Mouse (Mus musculus): ENCODE measurements at regions not wholly inside any gene's neighbourhood (a gene's known extent, or its start where the extent isn't known, plus 50 kb on each side); places are given as distances from the start of the nearest gene placed in this dataset.
A peak's percentile ranks its signal among the peaks of the same experiment; 100 is the strongest.

DNA sequence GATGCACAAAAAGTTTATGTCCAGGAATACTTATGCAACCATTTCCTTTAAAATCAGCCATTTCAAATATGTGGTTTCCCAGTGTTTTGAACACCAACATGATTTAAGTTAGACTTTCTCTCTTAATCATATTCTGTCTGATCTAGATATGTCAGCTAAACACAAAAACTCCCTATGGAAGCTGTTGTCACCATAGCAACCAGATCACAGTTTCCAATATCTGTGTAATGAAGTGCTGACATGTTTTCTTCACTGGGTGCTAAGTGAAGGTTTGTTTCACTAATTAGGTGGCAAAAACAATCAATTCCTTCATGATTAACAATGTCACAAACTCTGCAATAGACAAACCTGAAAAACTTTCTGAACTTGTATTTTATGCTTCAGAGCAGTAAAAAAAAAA lies 615.9 kb upstream of the Ccng1 start:
- no peaks in the 10 kb centered on the region for H3K9me3 ChIP-seq (ENCODE audit: control insufficient read depth, low read length)
- ATAC-seq (ENCODE audit: low FRiP score) (no peak), DNase-seq (ENCODE audit: low spot score) (peak; percentile 17)
- no peak overlapping the region for H3K4me3 ChIP-seq (ENCODE audit: low read depth, low read length)
- no peaks in the 10 kb centered on the region for H3K36me3 ChIP-seq (ENCODE audit: control insufficient read depth, insufficient read depth, low read length)
- H3K9ac ChIP-seq (ENCODE audit: low read depth, low read length): no peak overlapping the region
- no peaks in the 10 kb centered on the region for H3K27me3 ChIP-seq (ENCODE audit: control insufficient read depth, insufficient read depth, low read length)
- H3K4me1 ChIP-seq (replicated peaks; ENCODE audit: control insufficient read depth, insufficient read depth, low read length): no peaks in the 10 kb centered on the region
- no peak overlapping the region for H3K4me2 ChIP-seq (replicated peaks; ENCODE audit: low read depth, low read length)
- H3K27ac ChIP-seq (ENCODE audit: low read depth, low read length): no peak overlapping the region

DNA sequence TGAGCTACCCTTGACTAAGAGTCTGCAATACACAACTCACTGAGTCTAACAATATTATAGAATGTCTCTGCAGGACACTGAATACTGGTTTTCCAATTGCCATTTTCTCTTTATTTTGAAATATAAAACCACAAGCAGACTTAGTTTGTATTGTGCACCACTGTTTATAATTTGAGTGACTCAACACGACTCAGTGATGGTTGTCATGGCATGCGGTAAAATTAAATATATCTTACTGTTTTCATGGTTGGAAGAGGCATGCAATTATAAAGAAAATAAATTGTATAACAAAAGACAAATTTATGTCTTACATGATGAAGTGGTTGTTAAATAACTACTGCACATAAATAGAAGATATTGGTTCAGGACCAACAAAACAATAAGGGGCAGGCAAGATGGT lies 586.0 kb upstream of the Ccng1 start:
- H3K36me3 ChIP-seq (ENCODE audit: control insufficient read depth, insufficient read depth, low read length): no peaks in the 10 kb centered on the region

GRCm38 (mm10) chr11:41340383-41340782 lies 585.3 kb upstream of the Ccng1 start:
- no peak overlapping the region for H3K4me2 ChIP-seq (replicated peaks; ENCODE audit: low read depth, low read length)
- no peaks in the 10 kb centered on the region for H3K9me3 ChIP-seq (ENCODE audit: control insufficient read depth, low read length)
- H3K4me3 ChIP-seq (ENCODE audit: low read depth, low read length): no peak overlapping the region
- no peaks in the 10 kb centered on the region for H3K27me3 ChIP-seq (ENCODE audit: control insufficient read depth, insufficient read depth, low read length)
- no peaks in the 10 kb centered on the region for H3K4me1 ChIP-seq (replicated peaks; ENCODE audit: control insufficient read depth, insufficient read depth, low read length)
- H3K9ac ChIP-seq (ENCODE audit: low read depth, low read length): no peak overlapping the region
- no peak for ATAC-seq (ENCODE audit: low FRiP score)
- no peak for DNase-seq (ENCODE audit: low spot score)
- H3K27ac ChIP-seq (ENCODE audit: low read depth, low read length): no peak overlapping the region
- H3K36me3 ChIP-seq (ENCODE audit: control insufficient read depth, insufficient read depth, low read length): no peaks in the 10 kb centered on the region

More for the DNA sequence above, 586.0 kb upstream of the Ccng1 start:
- no peak for ATAC-seq (ENCODE audit: low FRiP score)
- H3K9me3 ChIP-seq (ENCODE audit: control insufficient read depth, low read length): no peaks in the 10 kb centered on the region
- WGBS: 88% methylated on average over 2 of the region's 2 CpGs
- no peaks in the 10 kb centered on the region for H3K27me3 ChIP-seq (ENCODE audit: control insufficient read depth, insufficient read depth, low read length)
- H3K9ac ChIP-seq (ENCODE audit: low read depth, low read length): no peak overlapping the region
- H3K27ac ChIP-seq (ENCODE audit: low read depth, low read length): no peak overlapping the region
- DNase-seq (ENCODE audit: low spot score): no peak
- no peak overlapping the region for H3K4me3 ChIP-seq (ENCODE audit: low read depth, low read length)
- H3K4me1 ChIP-seq (replicated peaks; ENCODE audit: control insufficient read depth, insufficient read depth, low read length): no peaks in the 10 kb centered on the region
- H3K4me2 ChIP-seq (replicated peaks; ENCODE audit: low read depth, low read length): no peak overlapping the region

- Histone ChIP-seq H3K4me3 (ENCODE audit: low read depth, low read length) (no peak overlapping the region), H3K4me1 (replicated peaks; ENCODE audit: control insufficient read depth, insufficient read depth, low read length) (no peaks in the 10 kb centered on the region), H3K9me3 (ENCODE audit: control insufficient read depth, low read length) (no peaks in the 10 kb centered on the region), H3K4me2 (replicated peaks; ENCODE audit: low read depth, low read length) (no peak overlapping the region), H3K27ac (ENCODE audit: low read depth, low read length) (no peak overlapping the region), H3K27me3 (ENCODE audit: control insufficient read depth, insufficient read depth, low read length) (no peaks in the 10 kb centered on the region), H3K9ac (ENCODE audit: low read depth, low read length) (no peak overlapping the region), H3K36me3 (ENCODE audit: control insufficient read depth, insufficient read depth, low read length) (no peaks in the 10 kb centered on the region)
- WGBS: 69% methylated on average over 3 of the region's 3 CpGs
- ATAC-seq (ENCODE audit: low FRiP score): no peak
- no peak for DNase-seq (ENCODE audit: low spot score)
Measured at GRCm38 (mm10) chr11:41337134-41337533, 582.0 kb upstream of the Ccng1 start.

DNA sequence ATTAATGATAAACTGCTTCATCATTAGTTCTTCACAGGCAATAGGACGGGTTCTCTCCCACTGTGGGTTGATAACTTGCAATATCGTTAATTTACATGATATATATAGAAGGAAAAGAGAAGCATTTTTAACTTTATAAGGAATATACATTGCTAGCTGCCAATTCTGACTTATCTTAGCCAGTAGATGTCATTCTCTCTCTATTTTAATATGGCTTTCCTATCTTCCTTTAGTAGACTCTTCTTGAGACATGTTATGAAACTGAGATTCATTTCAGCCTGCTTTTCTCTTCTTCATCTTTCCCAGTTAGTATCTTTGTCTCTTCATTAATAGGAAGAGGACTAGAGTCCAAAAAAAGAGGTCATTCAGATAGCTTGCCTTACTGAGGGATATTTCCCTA lies 578.6 kb upstream of the Ccng1 start:
- no peaks in the 10 kb centered on the region for H3K4me1 ChIP-seq (replicated peaks; ENCODE audit: control insufficient read depth, insufficient read depth, low read length)
- H3K27ac ChIP-seq (ENCODE audit: low read depth, low read length): no peak overlapping the region
- DNase-seq (ENCODE audit: low spot score) (no peak), ATAC-seq (ENCODE audit: low FRiP score) (no peak)
- no peak overlapping the region for H3K4me2 ChIP-seq (replicated peaks; ENCODE audit: low read depth, low read length)
- H3K9ac ChIP-seq (ENCODE audit: low read depth, low read length): no peak overlapping the region
- no peaks in the 10 kb centered on the region for H3K36me3 ChIP-seq (ENCODE audit: control insufficient read depth, insufficient read depth, low read length)
- H3K27me3 ChIP-seq (ENCODE audit: control insufficient read depth, insufficient read depth, low read length): no peaks in the 10 kb centered on the region
- no peaks in the 10 kb centered on the region for H3K9me3 ChIP-seq (ENCODE audit: control insufficient read depth, low read length)
- 89% methylated on average over 2 of the region's 2 CpGs for WGBS
- no peak overlapping the region for H3K4me3 ChIP-seq (ENCODE audit: low read depth, low read length)
